Comparison of ENCODE assay signal across 7 mouse cellular contexts in the genomic region with DNA sequence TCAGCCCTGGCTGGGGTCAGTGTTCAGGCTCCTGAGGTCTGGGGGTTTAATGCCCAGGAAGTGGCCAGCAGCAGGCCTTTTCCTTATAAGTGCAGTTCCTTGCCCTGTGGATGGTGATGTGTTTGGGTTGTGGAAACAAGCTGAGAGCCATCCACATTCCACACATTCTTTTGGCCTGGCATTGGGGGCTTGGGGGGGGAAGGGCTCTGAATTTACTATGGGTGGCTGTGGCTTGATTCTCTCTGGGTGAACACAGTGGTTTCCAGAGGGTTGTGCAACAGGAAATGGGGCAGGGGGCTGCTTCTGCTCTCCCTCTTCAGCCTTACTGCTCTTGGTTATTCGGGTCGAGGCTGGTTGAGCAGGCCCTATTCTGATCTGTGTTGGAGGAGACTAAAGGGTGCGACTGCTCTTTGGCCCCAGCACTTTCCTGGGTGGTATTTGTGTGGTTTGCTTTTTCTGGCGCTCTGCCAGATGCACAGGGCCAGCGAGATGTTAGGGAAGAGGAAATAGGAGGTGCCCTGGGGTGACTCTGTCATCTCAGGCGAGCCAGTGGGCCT. TPM values are rescaled to one million over a fixed set of nuclear protein-coding genes. Genes with fewer than 3 reads are reported as not detected.
DNase-seq lines count a peak whose midpoint lies in the region; ATAC-seq lines count a peak whose summit lies in the region.

No protein-coding gene starts in this region.

- intact Hi-C loops in gastrocnemius, postnatal 14 days (cut with DNase I; ENCODE audit: low total_unique reads), result no loop called here

- H3K4me2 ChIP-seq in embryonic facial prominence, embryonic 12.5 days (replicated peaks), result no peak overlapping the region

- peaks cover 7% of the 10 kb centered on the region; the same call in 1 of the 2 replicates for H3K36me3 ChIP-seq in embryonic facial prominence, embryonic 12.5 days

- no peak overlapping the region for H3K4me3 ChIP-seq in embryonic facial prominence, embryonic 12.5 days

- DNase-seq in urinary bladder, postnatal 25 days (ENCODE audit: low spot score), result peak; percentile 60
- DNase-seq in urinary bladder, postnatal 10 days (ENCODE audit: low spot score), result no peak
- DNase-seq in kidney, postnatal 25 days, result peak; percentile 79 to 87
- peak; percentile 70 to 79 for DNase-seq in lung, postnatal 4 days
- no peak for DNase-seq in gastrocnemius, postnatal 14 days

- peak overlapping the region; percentile 81 for H3K27ac ChIP-seq in embryonic facial prominence, embryonic 12.5 days

- peak; percentile 37; the same call in 1 of the 2 replicates for ATAC-seq in embryonic facial prominence, embryonic 12.5 days (ENCODE audit: insufficient number of reproducible peaks, insufficient read depth, low FRiP score, low TSS enrichment)
- ATAC-seq in cerebellum, adult (ENCODE audit: insufficient number of reproducible peaks, low FRiP score, low TSS enrichment), result no peak

- H3K9me3 ChIP-seq in embryonic facial prominence, embryonic 12.5 days, result no peaks in the 10 kb centered on the region

- peaks cover 60% of the 10 kb centered on the region for H3K4me1 ChIP-seq in embryonic facial prominence, embryonic 12.5 days

- WGBS in embryonic facial prominence, embryonic 12.5 days, result 6% methylated on average over 6 of the region's 6 CpGs

- H3K27me3 ChIP-seq in embryonic facial prominence, embryonic 12.5 days, result no peaks in the 10 kb centered on the region

- H3K9ac ChIP-seq in embryonic facial prominence, embryonic 12.5 days, result no peak overlapping the region

RNA-seq across cellular contexts. Expression of a gene that starts 38.2 kb away (rescaled TPM):
- 25.7 and 27.4 TPM in 2 replicates for polyA plus RNA-seq in embryonic facial prominence, embryonic 12.5 days (2016; fragmentation: Nextera tagmentation; extraction: Ambion mirVana)
- total RNA-seq in gastrocnemius, postnatal 14 days (2021), result 1 to 10 TPM; 5.1 to 6.9 TPM

Comparison
In these comparisons a context has a peak if more than half of its experiments do, and no peak if none do; other contexts are left out.
1. DNase-seq: peak in urinary bladder, postnatal 25 days (single experiment), kidney, postnatal 25 days (2 of 2) and lung, postnatal 4 days (2 of 2); none in urinary bladder, postnatal 10 days (single experiment) and gastrocnemius, postnatal 14 days (single experiment).